Comparison of ENCODE assay signal across 34 mouse cellular contexts in genomic region chr19:11388949-11389348, GRCm38 (mm10). TPM values are rescaled to one million over a fixed set of nuclear protein-coding genes. Genes with fewer than 3 reads are reported as not detected.
"Had no signal": no experiment of that assay in that cellular context is flagged by ENCODE, and none has a peak within 500 bp of the region (broad histone marks: within the 10 kb centered on the region; RNA-seq: fewer than 3 reads in every experiment).

No protein-coding gene starts in this region.

- H3K27ac ChIP-seq: gastrocnemius, adult 2 months; heart, embryonic 13.5 days; heart, embryonic 15.5 days; hindbrain, embryonic 13.5 days; hindbrain, embryonic 15.5 days; hindbrain, postnatal 0 days; kidney, embryonic 15.5 days; kidney, postnatal 0 days; left cerebral cortex, adult 2 months; limb, embryonic 10.5 days; limb, embryonic 12.5 days had no signal

- H3K4me1 ChIP-seq: heart, embryonic 13.5 days; heart, embryonic 15.5 days; hindbrain, embryonic 13.5 days; hindbrain, embryonic 15.5 days; kidney, embryonic 15.5 days; limb, embryonic 10.5 days; limb, embryonic 12.5 days had no signal

- H3K36me3 ChIP-seq: heart, embryonic 13.5 days; heart, embryonic 15.5 days; hindbrain, embryonic 13.5 days; hindbrain, embryonic 15.5 days; kidney, embryonic 15.5 days; limb, embryonic 10.5 days; limb, embryonic 12.5 days had no signal

- DNase-seq: gastrocnemius, adult 2 months; gastrocnemius, postnatal 10 days; gastrocnemius, postnatal 25 days; heart, adult 18-20 months; heart, postnatal 14 days; heart, postnatal 36 days; kidney, adult 11 months; kidney, adult 2 months; kidney, adult 9 months; kidney, postnatal 14 days; kidney, postnatal 36 days; liver had no signal

- H3K4me3 ChIP-seq: gastrocnemius, adult 2 months; heart, embryonic 13.5 days; heart, embryonic 15.5 days; hindbrain, embryonic 13.5 days; hindbrain, embryonic 15.5 days; kidney, embryonic 15.5 days; left cerebral cortex, adult 2 months; limb, embryonic 10.5 days; limb, embryonic 12.5 days had no signal

- H3K27me3 ChIP-seq: heart, embryonic 13.5 days; heart, embryonic 15.5 days; hindbrain, embryonic 13.5 days; hindbrain, embryonic 15.5 days; kidney, embryonic 15.5 days; limb, embryonic 12.5 days had no signal

- ATAC-seq: hindbrain, postnatal 0 days; intestine, embryonic 16.5 days had no signal

RNA-seq across cellular contexts. Expression of gene Ms4a4a, which starts 13.6 kb away (rescaled TPM):
- total RNA-seq: granulocyte monocyte progenitor cell, adult 5-6 weeks; hematopoietic stem cell, adult 5-6 weeks had no signal

RNA-seq across cellular contexts. Expression of gene Ms4a4c, which starts 15.6 kb away (rescaled TPM):
- total RNA-seq: gastrocnemius, adult 2 months; gastrocnemius, postnatal 10 days; gastrocnemius, postnatal 25 days; gastrocnemius, postnatal 4 days; hindbrain, postnatal 0 days; layer of hippocampus, adult 18-20 months; layer of hippocampus, postnatal 10 days; layer of hippocampus, postnatal 25 days; left cerebral cortex, postnatal 14 days had no signal
- polyA plus RNA-seq: heart, embryonic 11.5 days; hindbrain, embryonic 11.5 days; hindbrain, embryonic 15.5 days; limb, embryonic 12.5 days had no signal

RNA-seq across cellular contexts. Expression of gene Ms4a7, which starts 53.0 kb away (rescaled TPM):
- total RNA-seq: granulocyte monocyte progenitor cell, adult 5-6 weeks; hematopoietic stem cell, adult 5-6 weeks; layer of hippocampus, postnatal 10 days; layer of hippocampus, postnatal 25 days had no signal

RNA-seq across cellular contexts. Expression of gene Ms4a4b, which starts 54.4 kb away (rescaled TPM):
- total RNA-seq: gastrocnemius, adult 2 months; gastrocnemius, postnatal 10 days; hindbrain, postnatal 0 days; layer of hippocampus, adult 18-20 months; layer of hippocampus, postnatal 10 days; layer of hippocampus, postnatal 25 days; left cerebral cortex, postnatal 14 days; left cerebral cortex, postnatal 36 days had no signal
- polyA plus RNA-seq: heart, embryonic 11.5 days; heart, embryonic 13.5 days; hindbrain, embryonic 11.5 days; hindbrain, embryonic 13.5 days; hindbrain, embryonic 15.5 days; hindbrain, postnatal 0 days; kidney, embryonic 15.5 days; limb, embryonic 10.5 days; limb, embryonic 12.5 days; liver, embryonic 11.5 days had no signal
